ENCODE assay signal across 9 mouse cellular contexts in genomic region chr7:145252715-145253476, GRCm38 (mm10). TPM values are rescaled to one million over a fixed set of nuclear protein-coding genes. Genes with fewer than 3 reads are reported as not detected.
DNase-seq lines count a peak whose midpoint lies in the region; ATAC-seq and TF ChIP-seq lines count a peak whose summit lies in the region.
"Had no signal": no experiment of that assay in that cellular context is flagged by ENCODE, and none has a peak within 500 bp of the region (broad histone marks: within the 10 kb centered on the region; RNA-seq: fewer than 3 reads in every experiment).

No protein-coding gene starts in this region.

- peak; percentile 81 for DNase-seq in MN1 (ENCODE audit: low spot score)
- peak; percentile 93 for DNase-seq in cerebellum, adult 9-10 months
- peak; percentile 43 to 64 for DNase-seq in frontal cortex, postnatal 14 days (ENCODE audit: low spot score in 2 of 2)
- DNase-seq in hindlimb bud, embryonic 11.5 days (ENCODE audit: extremely low spot score, low read depth, low spot score): peak; percentile 22
- peak; percentile 72 to 81 for DNase-seq in left cerebral cortex, adult 2 months (ENCODE audit: extremely low spot score in 1 of 2, low spot score in 2 of 2)
- peak; percentile 87 for DNase-seq in right cerebral cortex, postnatal 14 days
- peak; percentile 83 for DNase-seq in urinary bladder, postnatal 25 days (ENCODE audit: low spot score)

- no peak overlapping the region for H3K4me3 ChIP-seq in left cerebral cortex, adult 2 months
- H3K4me3 ChIP-seq: megakaryocyte, embryonic 14.5 days had no signal

- TF ChIP-seq CTCF in left cerebral cortex, adult 2 months (IDR thresholded peaks at IDR 0.05): peak; percentile 95

- no peak overlapping the region for H3K27ac ChIP-seq in left cerebral cortex, adult 2 months

- intact Hi-C loops in left cerebral cortex, adult 2 months (cut with DNase I): no loop called here

- ATAC-seq in megakaryocyte, adult 5-6 weeks (ENCODE audit: poor library complexity, severe bottlenecking): peak; percentile 83

RNA-seq across cellular contexts. Expression of gene Tpcn2, which starts 30.9 kb away (rescaled TPM):
- total RNA-seq in left cerebral cortex, adult 2 months (2021): 1 to 10 TPM; 5.3 to 6.8 TPM
- total RNA-seq in megakaryocyte, adult 5-6 weeks (2015): 7.9 and 8.6 TPM in 2 replicates
- 6.7 and 7.5 TPM in 2 replicates for total RNA-seq in megakaryocyte, adult 5-6 weeks (2017)

RNA-seq across cellular contexts. Expression of gene 1810010D01Rik, which starts 45.0 kb away (rescaled TPM):
- 1 to 10 TPM; 1.2 to 1.8 TPM for total RNA-seq in left cerebral cortex, adult 2 months (2021)
- not detected in 2 replicates for total RNA-seq in megakaryocyte, adult 5-6 weeks (2015)
- total RNA-seq in megakaryocyte, adult 5-6 weeks (2017): not detected in 2 replicates

RNA-seq across cellular contexts. Expression of gene Mrgprf, which starts 47.7 kb away (rescaled TPM):
- total RNA-seq in left cerebral cortex, adult 2 months (2021): 1 to 10 TPM; 1.8 to 2.5 TPM
- not detected in 2 replicates for total RNA-seq in megakaryocyte, adult 5-6 weeks (2015)
- total RNA-seq in megakaryocyte, adult 5-6 weeks (2017): not detected in 2 replicates

Comparison
In these comparisons a context has a peak if more than half of its experiments do, and no peak if none do; other contexts are left out.
1. DNase-seq: peak in every context shown above with its lines; median percentile 93 in cerebellum, adult 9-10 months; 87 in right cerebral cortex, postnatal 14 days; 83 in urinary bladder, postnatal 25 days; 81 in MN1; 76 in left cerebral cortex, adult 2 months; 54 in frontal cortex, postnatal 14 days; 22 in hindlimb bud, embryonic 11.5 days.